Mouse (Mus musculus) testis, adult 2 months (tissue): ENCODE measurements at regions not wholly inside any gene's neighbourhood (a gene's known extent, or its start where the extent isn't known, plus 50 kb on each side); places are given as distances from the start of the nearest gene placed in this dataset.

ENCODE experiments used
- H3K27ac ChIP-seq: fragments of 200-500 bp; 2 replicates; pipeline ENCODE4 v1.5.1; 2012; ENCODE audit warnings: low read depth, low read length; ENCODE audit not compliant: control insufficient read depth, insufficient read depth
- H3K27me3 ChIP-seq: fragments of 200-500 bp; 2 replicates; pipeline ENCODE4 v1.6.1; 2012; ENCODE audit warnings: mild to moderate bottlenecking, low read length, moderate library complexity; ENCODE audit not compliant: control insufficient read depth, insufficient read depth
- H3K36me3 ChIP-seq: fragments of 200-500 bp; 2 replicates; pipeline ENCODE4 v1.6.1; 2012; ENCODE audit warnings: mild to moderate bottlenecking, low read length; ENCODE audit not compliant: control insufficient read depth, insufficient read depth
- H3K4me1 ChIP-seq: fragments of 200-500 bp; 2 replicates; pipeline ENCODE4 v1.6.1; 2012; ENCODE audit warnings: low read length; ENCODE audit not compliant: control insufficient read depth, insufficient read depth
- H3K4me3 ChIP-seq: fragments of 200-500 bp; 2 replicates; pipeline ENCODE4 v1.5.1; 2012; ENCODE audit warnings: low read depth, mild to moderate bottlenecking, low read length, moderate library complexity, mixed read lengths; ENCODE audit not compliant: control insufficient read depth
- CTCF ChIP-seq: fragments of 200-500 bp; IDR thresholded peaks from 2 replicates; pipeline ENCODE4 v1.5.1; 2012; ENCODE audit warnings: low read depth, mild to moderate bottlenecking, inconsistent platforms, low read length, moderate library complexity; ENCODE audit not compliant: control insufficient read depth, insufficient read depth, insufficient replicate concordance
- POLR2A ChIP-seq: fragments of 200-500 bp; IDR thresholded peaks from 2 replicates; pipeline ENCODE4 v1.6.1; 2012; ENCODE audit warnings: low read depth, mild to moderate bottlenecking, inconsistent platforms, low read length, moderate library complexity; ENCODE audit not compliant: control insufficient read depth

GRCm38 (mm10) chr12:79998339-79998738 lies 114.5 kb downstream of the Zfp36l1 start:
- TF ChIP-seq CTCF: no peak
- TF ChIP-seq POLR2A: no peak
- Histone ChIP-seq H3K4me3 (no peak overlapping the region), H3K27me3 (no peaks in the 10 kb centered on the region), H3K36me3 (no peaks in the 10 kb centered on the region), H3K4me1 (peaks cover 3% of the 10 kb centered on the region; the same call in 1 of the 2 replicates), H3K27ac (no peak overlapping the region)

- H3K4me3 ChIP-seq: no peak overlapping the region
- TF ChIP-seq POLR2A (no peak), CTCF (no peak)
- H3K36me3 ChIP-seq: no peaks in the 10 kb centered on the region
- no peaks in the 10 kb centered on the region; the same call in 1 of the 2 replicates for H3K4me1 ChIP-seq
- H3K27ac ChIP-seq: no peak overlapping the region
- no peaks in the 10 kb centered on the region for H3K27me3 ChIP-seq
These were observed 115.6 kb downstream of the Zfp36l1 start for GRCm38 (mm10) chr12:79997201-79997600.

- no peak overlapping the region for H3K27ac ChIP-seq
- no peaks in the 10 kb centered on the region for H3K27me3 ChIP-seq
- no peaks in the 10 kb centered on the region; the same call in 1 of the 2 replicates for H3K4me1 ChIP-seq
- H3K4me3 ChIP-seq: no peak overlapping the region
- H3K36me3 ChIP-seq: no peaks in the 10 kb centered on the region
- TF ChIP-seq POLR2A: no peak
- no peak for TF ChIP-seq CTCF
These were observed 117.2 kb downstream of the Zfp36l1 start for GRCm38 (mm10) chr12:79995521-79996094.

- no peaks in the 10 kb centered on the region for H3K27me3 ChIP-seq
- no peaks in the 10 kb centered on the region for H3K36me3 ChIP-seq
- TF ChIP-seq CTCF (no peak), POLR2A (no peak)
- H3K27ac ChIP-seq: no peak overlapping the region
- H3K4me1 ChIP-seq: no peaks in the 10 kb centered on the region; the same call in 1 of the 2 replicates
- no peak overlapping the region for H3K4me3 ChIP-seq
These were observed 118.8 kb downstream of the Zfp36l1 start for GRCm38 (mm10) chr12:79993821-79994571.

- Histone ChIP-seq H3K4me1 (no peaks in the 10 kb centered on the region), H3K27ac (no peak overlapping the region), H3K4me3 (no peak overlapping the region), H3K36me3 (no peaks in the 10 kb centered on the region), H3K27me3 (no peaks in the 10 kb centered on the region)
- TF ChIP-seq POLR2A (no peak), CTCF (no peak)
These were observed 121.5 kb downstream of the Zfp36l1 start for GRCm38 (mm10) chr12:79991279-79991678.

GRCm38 (mm10) chr12:79990751-79991150 lies 122.1 kb downstream of the Zfp36l1 start:
- no peak overlapping the region for H3K27ac ChIP-seq
- H3K4me1 ChIP-seq: no peaks in the 10 kb centered on the region
- TF ChIP-seq POLR2A (no peak), CTCF (no peak)
- no peak overlapping the region for H3K4me3 ChIP-seq
- H3K27me3 ChIP-seq: no peaks in the 10 kb centered on the region
- no peaks in the 10 kb centered on the region for H3K36me3 ChIP-seq

- H3K36me3 ChIP-seq: no peaks in the 10 kb centered on the region
- no peaks in the 10 kb centered on the region for H3K4me1 ChIP-seq
- no peak overlapping the region for H3K27ac ChIP-seq
- H3K4me3 ChIP-seq: no peak overlapping the region
- TF ChIP-seq CTCF: no peak
- TF ChIP-seq POLR2A: no peak
- H3K27me3 ChIP-seq: no peaks in the 10 kb centered on the region
These were observed 123.2 kb downstream of the Zfp36l1 start for GRCm38 (mm10) chr12:79989582-79990110.
